Mouse (Mus musculus) heart, postnatal 0 days (tissue): ENCODE measurements at regions not wholly inside any gene's neighbourhood (a gene's known extent, or its start where the extent isn't known, plus 50 kb on each side); places are given as distances from the start of the nearest gene placed in this dataset.

Experiments
- CTCF ChIP-seq: IDR thresholded peaks from 2 replicates; pipeline ENCODE4 v1.5.1; 2016; ENCODE audit warnings: antibody characterized with exemption, control low read depth, low read depth
- EP300 ChIP-seq: IDR thresholded peaks from 2 replicates; pipeline ENCODE4 v1.6.1; 2016; ENCODE audit warnings: antibody characterized with exemption, low read depth

- TF ChIP-seq CTCF (no peak), EP300 (no peak)
Measured at GRCm38 (mm10) chr12:117348516-117348915, 167.8 kb upstream of the Rapgef5 start.
